Mouse (Mus musculus): ENCODE data around the gene Upp1. TPM values are rescaled to one million over a fixed set of nuclear protein-coding genes. Genes with fewer than 3 reads are reported as not detected.

The Upp1 gene
- 5.2 and 6.1 TPM in 2 replicates for polyA plus RNA-seq (2012; rRNA removed)

- H3K27me3 ChIP-seq (ENCODE audit: control insufficient read depth, insufficient read depth, low read length): peaks cover 7% of the 10 kb centered on the region; the same call in 1 of the 2 replicates
- 2% methylated on average over 7 of the region's 7 CpGs for WGBS
These were observed at the start of gene Upp1 for GRCm38 (mm10) chr11:9118050-9118420. Gene Upp1, plus strand, starts transcription at chr11:9118103.

GRCm38 (mm10) chr11:9076444-9076843, 41.5 kb upstream of the Upp1 start:
- no peaks in the 10 kb centered on the region for H3K4me1 ChIP-seq (replicated peaks; ENCODE audit: control insufficient read depth, insufficient read depth, low read length)
- H3K27me3 ChIP-seq (ENCODE audit: control insufficient read depth, insufficient read depth, low read length): no peaks in the 10 kb centered on the region
- 94% methylated on average over 3 of the region's 3 CpGs for WGBS
- TF ChIP-seq CTCF (IDR thresholded peaks at IDR 0.05; ENCODE audit: borderline replicate concordance, control insufficient read depth, extremely low read depth, insufficient read depth, low read length, poor library complexity) (no peak), POLR2A (IDR thresholded peaks at IDR 0.05; ENCODE audit: control insufficient read depth, extremely low read depth, insufficient read depth, low read length, poor library complexity) (no peak)
- DNase-seq: no peak
- H3K4me3 ChIP-seq (ENCODE audit: control insufficient read depth, insufficient read depth, low read length): no peak overlapping the region
- no peak overlapping the region for H3K27ac ChIP-seq (ENCODE audit: control insufficient read depth, insufficient read depth, low read length)
- H3K36me3 ChIP-seq (ENCODE audit: control insufficient read depth, insufficient read depth, low read length): no peaks in the 10 kb centered on the region

More at GRCm38 (mm10) chr11:9118050-9118420, at the start of gene Upp1:
- TF ChIP-seq CTCF (IDR thresholded peaks at IDR 0.05; ENCODE audit: borderline replicate concordance, control insufficient read depth, extremely low read depth, insufficient read depth, low read length, poor library complexity) (no peak), POLR2A (IDR thresholded peaks at IDR 0.05; ENCODE audit: control insufficient read depth, extremely low read depth, insufficient read depth, low read length, poor library complexity) (no peak)
- Histone ChIP-seq H3K36me3 (ENCODE audit: control insufficient read depth, insufficient read depth, low read length) (no peaks in the 10 kb centered on the region), H3K27ac (ENCODE audit: control insufficient read depth, insufficient read depth, low read length) (no peak within 1 kb of the TSS), H3K4me3 (ENCODE audit: control insufficient read depth, insufficient read depth, low read length) (no peak within 1 kb of the TSS), H3K4me1 (replicated peaks; ENCODE audit: control insufficient read depth, insufficient read depth, low read length) (no peaks in the 10 kb centered on the region)
- DNase-seq: no peak

GRCm38 (mm10) chr11:9113189-9113588, 4.7 kb upstream of the Upp1 start:
- Histone ChIP-seq H3K4me1 (replicated peaks; ENCODE audit: control insufficient read depth, insufficient read depth, low read length) (no peaks in the 10 kb centered on the region), H3K27ac (ENCODE audit: control insufficient read depth, insufficient read depth, low read length) (no peak overlapping the region), H3K27me3 (ENCODE audit: control insufficient read depth, insufficient read depth, low read length) (0 out of 2 replicates have a peak, but pooled peaks cover 2% of the 10 kb centered on the region), H3K4me3 (ENCODE audit: control insufficient read depth, insufficient read depth, low read length) (no peak overlapping the region), H3K36me3 (ENCODE audit: control insufficient read depth, insufficient read depth, low read length) (no peaks in the 10 kb centered on the region)
- WGBS: 6% methylated on average over 2 of the region's 2 CpGs
- no peak for DNase-seq
- TF ChIP-seq CTCF (IDR thresholded peaks at IDR 0.05; ENCODE audit: borderline replicate concordance, control insufficient read depth, extremely low read depth, insufficient read depth, low read length, poor library complexity) (no peak), POLR2A (IDR thresholded peaks at IDR 0.05; ENCODE audit: control insufficient read depth, extremely low read depth, insufficient read depth, low read length, poor library complexity) (no peak)

GRCm38 (mm10) chr11:9115367-9116120, 2.4 kb upstream of the Upp1 start:
- Histone ChIP-seq H3K27ac (ENCODE audit: control insufficient read depth, insufficient read depth, low read length) (no peak overlapping the region), H3K4me1 (replicated peaks; ENCODE audit: control insufficient read depth, insufficient read depth, low read length) (no peaks in the 10 kb centered on the region), H3K36me3 (ENCODE audit: control insufficient read depth, insufficient read depth, low read length) (no peaks in the 10 kb centered on the region), H3K4me3 (ENCODE audit: control insufficient read depth, insufficient read depth, low read length) (no peak overlapping the region), H3K27me3 (ENCODE audit: control insufficient read depth, insufficient read depth, low read length) (peaks cover 7% of the 10 kb centered on the region; the same call in 1 of the 2 replicates)
- DNase-seq: no peak
- no peak for TF ChIP-seq CTCF (IDR thresholded peaks at IDR 0.05; ENCODE audit: borderline replicate concordance, control insufficient read depth, extremely low read depth, insufficient read depth, low read length, poor library complexity)
- no peak for TF ChIP-seq POLR2A (IDR thresholded peaks at IDR 0.05; ENCODE audit: control insufficient read depth, extremely low read depth, insufficient read depth, low read length, poor library complexity)
- WGBS: 56% methylated on average over 9 of the region's 9 CpGs

GRCm38 (mm10) chr11:9116121-9116520, 1.8 kb upstream of the Upp1 start:
- Histone ChIP-seq H3K27me3 (ENCODE audit: control insufficient read depth, insufficient read depth, low read length) (peaks cover 7% of the 10 kb centered on the region; the same call in 1 of the 2 replicates), H3K4me3 (ENCODE audit: control insufficient read depth, insufficient read depth, low read length) (no peak overlapping the region), H3K27ac (ENCODE audit: control insufficient read depth, insufficient read depth, low read length) (no peak overlapping the region), H3K36me3 (ENCODE audit: control insufficient read depth, insufficient read depth, low read length) (no peaks in the 10 kb centered on the region), H3K4me1 (replicated peaks; ENCODE audit: control insufficient read depth, insufficient read depth, low read length) (no peaks in the 10 kb centered on the region)
- TF ChIP-seq POLR2A (IDR thresholded peaks at IDR 0.05; ENCODE audit: control insufficient read depth, extremely low read depth, insufficient read depth, low read length, poor library complexity): no peak
- no peak for TF ChIP-seq CTCF (IDR thresholded peaks at IDR 0.05; ENCODE audit: borderline replicate concordance, control insufficient read depth, extremely low read depth, insufficient read depth, low read length, poor library complexity)
- 19% methylated on average over 10 of the region's 10 CpGs for WGBS
- no peak for DNase-seq

GRCm38 (mm10) chr11:9116916-9117315, 987 bp upstream of the Upp1 start:
- H3K4me1 ChIP-seq (replicated peaks; ENCODE audit: control insufficient read depth, insufficient read depth, low read length): no peaks in the 10 kb centered on the region
- H3K27me3 ChIP-seq (ENCODE audit: control insufficient read depth, insufficient read depth, low read length): peaks cover 7% of the 10 kb centered on the region; the same call in 1 of the 2 replicates
- TF ChIP-seq CTCF (IDR thresholded peaks at IDR 0.05; ENCODE audit: borderline replicate concordance, control insufficient read depth, extremely low read depth, insufficient read depth, low read length, poor library complexity) (no peak), POLR2A (IDR thresholded peaks at IDR 0.05; ENCODE audit: control insufficient read depth, extremely low read depth, insufficient read depth, low read length, poor library complexity) (no peak)
- 37% methylated on average over 3 of the region's 3 CpGs for WGBS
- DNase-seq: no peak
- H3K4me3 ChIP-seq (ENCODE audit: control insufficient read depth, insufficient read depth, low read length): no peak overlapping the region
- H3K27ac ChIP-seq (ENCODE audit: control insufficient read depth, insufficient read depth, low read length): no peak overlapping the region
- H3K36me3 ChIP-seq (ENCODE audit: control insufficient read depth, insufficient read depth, low read length): no peaks in the 10 kb centered on the region
